Mouse (Mus musculus): ENCODE results near the gene Slc17a7.
A peak's percentile ranks its signal among the peaks of the same experiment; 100 is the strongest.
"Not testable (repeated sequence)": the region's sequence is repeated elsewhere in the genome, so short reads cannot be mapped to it uniquely, and the experiment has no call there.

Slc17a7 gene

DNA sequence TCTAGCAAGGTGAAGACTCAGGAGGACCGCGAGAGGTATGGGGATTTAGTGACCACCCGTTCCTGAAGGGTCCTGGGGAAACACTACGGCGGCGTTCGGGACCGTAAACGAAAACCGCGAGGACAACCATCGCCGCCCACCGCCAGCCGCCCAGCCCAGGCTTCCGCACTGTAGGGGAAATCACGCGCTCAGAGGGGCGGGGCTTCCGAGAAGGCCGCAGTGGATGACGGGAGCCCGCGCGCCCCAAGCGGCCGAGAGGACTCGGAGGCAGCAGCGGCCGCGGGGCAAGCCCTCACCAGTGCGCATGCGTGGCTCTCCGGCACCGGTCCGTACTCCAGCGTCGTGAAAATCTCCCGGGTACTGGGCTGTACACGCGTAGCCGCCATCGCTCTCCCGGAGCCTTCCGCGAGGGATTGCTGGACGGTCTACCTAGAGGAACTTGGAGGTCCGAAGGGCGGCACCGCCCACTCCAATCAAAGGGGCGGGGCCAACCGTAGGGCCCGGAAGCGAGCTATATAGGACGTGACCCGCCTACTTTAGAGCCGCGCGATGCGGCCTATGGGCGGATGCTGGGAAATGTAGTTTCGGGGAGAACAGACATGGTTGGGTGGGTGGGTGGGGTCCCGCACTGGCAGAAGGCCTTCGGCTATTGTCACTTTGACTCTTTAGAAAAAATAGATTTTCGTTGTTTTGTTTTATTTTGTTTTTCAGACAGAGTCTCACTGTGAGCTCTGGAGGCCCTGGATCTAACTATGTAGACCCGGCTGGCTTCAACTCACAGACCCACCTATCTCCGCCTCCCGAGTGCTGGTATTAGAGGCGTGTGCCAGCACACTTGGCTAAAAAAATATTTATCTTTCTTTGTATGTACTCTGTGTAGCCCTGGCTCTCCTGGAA lies 9.4 kb upstream of the Slc17a7 start, which contains the start of the genes Pih1d1 and Aldh16a1:
TSS of gene Pih1d1 (plus strand) at position 208 of the 897 bp plus-strand sequence.
TSS of gene Aldh16a1 (minus strand) at position 489 of the 897 bp plus-strand sequence.
- DNase-seq (ENCODE audit: low spot score in 2 of 2) = peak; percentile 98

DNA sequence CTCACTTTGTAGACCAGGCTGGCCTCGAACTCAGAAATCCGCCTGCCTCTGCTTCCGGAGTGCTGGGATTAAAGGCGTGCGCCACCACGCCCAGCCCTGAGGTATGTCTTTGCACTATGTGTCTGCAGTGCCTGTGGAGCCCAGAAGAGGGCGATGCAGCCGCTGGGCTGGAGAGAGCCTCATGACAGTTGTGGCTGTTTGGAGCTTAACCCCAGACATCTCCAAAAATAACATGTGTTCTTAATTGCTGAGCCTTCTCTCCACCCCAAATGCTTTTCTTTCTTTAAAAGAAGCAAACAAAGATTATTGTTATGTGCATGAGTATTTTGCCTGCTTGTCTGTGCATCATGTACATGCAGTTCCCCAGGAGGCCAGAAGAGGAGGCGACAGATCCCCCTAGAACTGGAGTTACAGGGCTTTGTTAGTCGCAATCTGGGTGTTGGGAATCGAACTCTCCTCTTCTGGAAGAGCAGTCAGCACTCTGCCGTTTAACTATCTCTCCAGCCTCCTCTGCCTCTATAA lies 8.7 kb upstream of the Slc17a7 start:
- peak; percentile 71 to 72 for DNase-seq (ENCODE audit: low spot score in 2 of 2)

DNA sequence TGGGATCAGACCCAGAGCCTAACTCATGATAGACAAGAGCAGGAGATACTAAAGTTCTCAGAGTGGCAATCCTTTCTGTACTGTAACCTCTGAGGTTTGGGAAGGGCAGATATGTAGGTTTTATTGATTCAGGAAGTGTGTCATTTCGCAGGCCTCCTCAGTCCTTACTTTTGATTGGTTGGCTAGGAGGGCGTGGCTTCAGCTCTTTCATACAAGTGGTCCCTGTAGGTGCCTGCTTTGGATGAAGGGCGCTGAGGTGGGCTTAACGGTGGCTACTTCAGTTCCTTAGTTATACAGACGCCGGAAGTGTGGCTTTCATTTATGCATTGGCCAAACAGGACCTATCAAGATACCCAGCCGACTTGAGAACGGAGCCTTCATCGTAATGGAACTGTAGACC lies 8.2 kb upstream of the Slc17a7 start:
- DNase-seq (ENCODE audit: low spot score in 2 of 2) = peak in 1 of 2 experiments; percentile 41

DNA sequence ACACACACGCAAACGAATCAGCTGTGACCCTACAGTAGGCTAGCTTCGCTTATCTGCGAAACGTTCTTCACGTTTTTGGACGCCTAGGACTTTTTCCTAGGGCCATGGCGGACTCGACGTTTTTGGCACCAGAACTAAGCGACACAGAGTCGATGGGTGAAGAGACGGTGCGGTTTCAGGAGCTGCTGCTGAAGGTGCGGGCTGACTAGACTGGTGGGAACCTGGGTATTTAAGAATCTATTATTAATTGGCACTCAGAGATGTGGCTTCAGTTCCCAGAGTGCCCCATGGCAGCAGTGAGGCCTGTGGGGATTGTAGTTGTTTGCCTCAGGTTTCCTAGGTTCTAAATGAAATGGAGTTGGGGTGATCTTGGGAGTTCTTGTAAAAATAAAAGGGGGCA lies 7.5 kb upstream of the Slc17a7 start:
- DNase-seq (ENCODE audit: low spot score in 2 of 2) = no peak

DNA sequence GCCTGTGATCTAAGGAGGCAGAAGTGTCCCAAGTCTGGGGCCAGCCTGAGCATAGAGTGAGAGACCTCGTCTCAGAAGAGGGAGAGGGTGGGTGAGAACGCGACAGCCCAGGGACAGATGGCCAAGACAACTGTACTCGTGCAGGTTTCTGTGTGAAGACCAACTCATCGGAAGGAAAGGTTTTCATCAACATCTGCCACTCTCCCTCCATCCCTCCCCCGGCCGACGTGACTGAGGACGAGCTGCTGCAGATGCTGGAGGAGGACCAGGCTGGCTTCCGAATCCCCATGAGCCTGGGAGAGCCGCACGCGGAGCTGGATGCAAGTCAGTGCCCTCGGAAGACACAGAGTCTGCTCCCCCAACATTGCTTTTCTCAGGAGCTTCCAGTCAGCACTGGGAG lies 6.3 kb upstream of the Slc17a7 start:
- peak in 1 of 2 experiments; percentile 56 for DNase-seq (ENCODE audit: low spot score in 2 of 2)

DNA sequence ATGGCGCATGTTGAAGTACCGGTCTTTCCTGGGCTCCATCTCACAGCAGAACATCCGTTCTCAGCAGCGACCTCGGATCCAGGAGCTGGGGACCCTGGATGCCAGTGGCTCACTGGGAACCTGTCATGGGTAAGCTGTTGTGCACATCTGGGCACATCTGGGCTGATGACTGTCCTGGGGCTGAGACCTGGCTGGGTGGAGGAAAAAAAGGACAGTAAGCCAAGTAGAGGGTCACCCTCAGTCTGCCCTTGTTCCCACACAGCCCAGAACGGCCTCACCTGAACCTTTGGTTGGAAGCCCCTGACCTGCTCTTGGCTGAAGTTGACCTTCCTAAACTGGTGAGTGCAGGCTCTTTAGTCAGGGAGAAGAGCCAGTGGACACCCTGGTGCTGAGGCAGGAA lies 4.8 kb upstream of the Slc17a7 start:
- DNase-seq (ENCODE audit: low spot score in 2 of 2) = peak in 1 of 2 experiments; percentile 32

DNA sequence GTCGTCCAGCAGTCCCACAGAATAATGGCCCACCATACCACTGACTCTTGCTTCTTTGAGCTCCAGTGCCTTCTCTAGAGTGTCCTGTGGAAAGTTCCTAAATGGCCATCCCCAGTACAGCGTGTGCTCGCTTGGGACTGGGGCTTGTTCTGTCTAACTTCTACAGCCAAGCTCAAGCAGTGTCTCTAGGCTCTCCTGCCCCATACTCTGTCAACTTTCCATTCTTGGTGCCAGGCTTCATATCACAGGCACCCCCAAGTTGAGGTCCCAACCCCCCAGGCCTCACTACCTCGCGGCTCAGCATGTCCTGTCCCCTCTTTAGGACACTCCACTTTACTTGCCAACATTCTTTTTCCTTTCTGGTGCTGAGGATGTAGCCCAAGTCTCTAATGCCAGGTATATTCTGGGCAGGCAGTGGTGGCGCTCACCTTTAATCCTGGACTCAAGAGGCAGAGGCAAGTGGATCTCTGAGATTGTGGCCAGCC lies 3.4 kb upstream of the Slc17a7 start:
- DNase-seq (ENCODE audit: low spot score in 2 of 2) = no peak

DNA sequence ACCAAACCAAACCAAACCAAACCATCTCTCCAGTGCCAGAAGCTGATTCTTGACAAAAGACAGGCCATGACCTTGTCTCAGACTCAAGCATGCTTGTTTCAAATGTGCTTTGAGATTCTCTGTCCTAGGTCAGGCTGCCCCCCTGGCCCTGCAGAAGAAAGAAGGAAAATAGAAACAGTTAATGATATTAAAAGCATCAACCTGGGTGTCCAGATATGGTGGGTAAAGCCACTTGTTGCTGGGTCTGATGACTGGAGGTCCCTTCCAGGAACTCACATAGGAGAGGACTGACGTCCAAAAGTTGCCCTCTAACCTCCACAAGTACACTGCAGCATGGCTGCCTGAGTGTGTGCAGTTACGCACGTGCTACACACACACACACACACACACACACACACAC lies 2.9 kb upstream of the Slc17a7 start:
- DNase-seq (ENCODE audit: low spot score in 2 of 2) = no peak

DNA sequence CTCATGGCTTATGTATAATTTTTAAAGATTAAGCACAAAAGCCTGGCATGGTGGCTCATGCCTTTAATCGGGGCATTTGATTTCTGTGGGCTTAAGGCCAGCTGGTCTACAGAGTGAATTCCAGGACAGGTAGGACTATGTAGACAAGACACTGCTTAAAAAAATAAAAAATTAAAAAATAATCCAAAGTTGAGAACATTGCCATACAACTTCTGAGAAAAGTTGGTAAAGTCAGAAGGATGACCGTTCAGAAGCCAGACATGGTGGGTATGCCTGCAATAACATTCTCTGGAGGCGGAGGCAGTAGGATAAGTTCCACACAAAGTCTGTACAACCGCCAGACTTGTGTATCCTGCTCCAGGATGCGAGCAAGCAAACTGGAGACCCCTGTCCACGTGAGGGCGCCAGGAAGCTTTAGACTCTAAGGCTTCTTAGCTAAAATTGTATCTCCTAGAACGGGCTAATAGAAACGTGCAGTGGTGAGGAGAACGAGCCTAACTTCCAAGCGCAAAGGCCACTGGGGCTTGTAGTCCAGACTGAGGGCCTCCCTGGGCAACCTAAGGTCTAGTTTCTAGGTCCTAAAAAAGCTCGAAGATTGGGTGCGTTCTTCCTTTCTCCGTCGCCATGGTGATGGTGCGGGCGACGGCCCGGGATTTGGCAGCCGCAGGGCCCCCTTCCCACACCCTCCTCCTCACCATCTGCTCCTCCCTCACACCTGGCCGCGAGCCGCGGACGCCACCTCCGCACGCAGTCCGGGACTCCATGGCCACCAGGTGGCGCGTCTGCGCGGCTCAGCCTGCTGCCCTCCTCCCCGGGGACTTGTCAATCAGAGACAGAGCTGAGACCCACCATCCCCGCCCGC lies 1.9 kb upstream of the Slc17a7 start:
- peak; percentile 95 to 97 for DNase-seq (ENCODE audit: low spot score in 2 of 2)

DNA sequence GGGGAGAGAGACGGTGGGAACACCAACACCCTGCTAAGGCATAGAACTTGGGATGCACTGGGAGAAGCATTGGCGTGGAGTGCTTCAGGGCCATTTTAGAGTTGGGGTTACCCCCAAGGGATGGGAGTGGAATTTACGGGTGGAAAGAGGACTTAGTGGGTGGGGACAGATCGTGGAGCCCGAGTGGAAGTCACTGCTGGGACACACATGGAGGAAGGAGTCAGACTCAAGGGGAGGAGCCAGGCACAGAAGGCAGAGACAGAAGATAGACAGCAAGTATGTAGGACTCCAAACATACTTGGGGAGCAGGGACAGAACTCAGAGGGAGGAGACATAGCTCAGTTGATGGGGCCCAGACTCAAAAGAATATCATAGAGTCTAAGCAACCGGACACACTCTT lies 1.2 kb upstream of the Slc17a7 start:
- peak in 1 of 2 experiments; percentile 58 for DNase-seq (ENCODE audit: low spot score in 2 of 2)

DNA sequence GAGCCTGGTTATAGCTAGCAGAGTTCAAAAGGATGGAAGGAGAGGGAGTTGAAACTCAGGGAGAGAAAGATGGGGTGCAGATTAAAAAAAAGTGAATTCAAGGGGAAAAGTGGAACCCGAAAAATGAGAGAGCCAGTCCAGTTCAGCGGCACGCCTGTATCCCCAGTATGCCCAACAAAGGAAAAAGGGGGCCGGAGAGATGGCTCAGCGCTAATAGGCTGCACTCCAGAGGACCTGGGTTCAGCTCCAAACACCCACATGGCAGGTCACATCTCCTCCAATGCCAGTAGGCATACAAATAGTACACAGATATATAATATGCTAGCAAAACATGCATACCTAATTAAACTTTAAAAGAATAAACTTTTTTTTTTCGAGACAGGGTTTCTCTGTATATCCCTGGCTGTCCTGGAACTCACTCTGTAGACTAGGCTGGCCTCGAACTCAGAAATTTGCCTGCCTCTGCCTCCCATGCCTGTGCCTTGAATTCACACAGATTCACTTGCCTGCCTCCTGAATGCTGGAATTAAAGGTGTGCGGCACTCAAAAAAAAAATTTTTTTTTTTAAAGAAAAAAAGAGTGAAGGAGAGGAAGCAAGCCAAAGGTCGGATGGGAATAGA lies 643 bp upstream of the Slc17a7 start:
- no peak for DNase-seq (ENCODE audit: low spot score in 2 of 2)

DNA sequence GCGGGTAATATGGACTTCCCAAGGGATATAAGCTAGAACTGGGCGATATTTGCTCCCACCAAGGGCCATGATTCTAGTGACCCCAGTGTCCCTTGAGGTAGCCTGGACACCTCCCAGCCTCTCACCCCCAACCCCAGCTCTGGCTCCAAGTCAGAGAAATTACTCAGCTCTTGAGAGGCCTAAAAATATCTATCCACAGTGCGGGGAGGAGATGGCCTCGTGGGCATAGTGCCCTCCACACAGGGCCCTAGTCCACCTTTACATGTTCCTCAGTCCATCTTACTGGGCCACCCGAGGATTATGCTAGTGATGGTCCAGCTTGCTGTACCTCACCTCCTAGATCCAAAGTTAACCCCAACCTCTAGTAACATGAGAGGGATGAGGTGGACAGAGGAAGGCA lies 1.1 kb downstream of the Slc17a7 start:
- peak in 1 of 2 experiments; percentile 46 for DNase-seq (ENCODE audit: low spot score in 2 of 2)

DNA sequence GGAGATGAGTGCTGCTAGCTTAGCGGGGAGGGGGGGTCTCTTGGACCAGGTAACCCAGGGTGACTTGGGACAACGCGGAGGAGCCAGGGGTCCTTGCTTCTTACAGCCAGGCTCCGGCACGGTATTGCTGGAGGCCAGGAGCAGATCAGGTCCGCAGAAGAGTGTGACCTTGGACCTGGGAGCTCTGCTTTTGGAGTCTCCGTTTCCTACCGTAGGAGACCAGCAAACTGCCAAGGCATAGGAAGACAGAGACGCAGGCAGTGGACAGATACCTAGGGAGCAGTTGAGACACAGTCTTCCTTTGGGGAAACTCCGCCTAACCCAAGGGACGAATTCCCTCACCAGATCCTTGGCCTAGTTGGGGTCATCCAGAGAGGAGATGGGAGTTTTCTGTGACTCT lies 2.0 kb downstream of the Slc17a7 start:
- no peak for DNase-seq (ENCODE audit: low spot score in 2 of 2)

DNA sequence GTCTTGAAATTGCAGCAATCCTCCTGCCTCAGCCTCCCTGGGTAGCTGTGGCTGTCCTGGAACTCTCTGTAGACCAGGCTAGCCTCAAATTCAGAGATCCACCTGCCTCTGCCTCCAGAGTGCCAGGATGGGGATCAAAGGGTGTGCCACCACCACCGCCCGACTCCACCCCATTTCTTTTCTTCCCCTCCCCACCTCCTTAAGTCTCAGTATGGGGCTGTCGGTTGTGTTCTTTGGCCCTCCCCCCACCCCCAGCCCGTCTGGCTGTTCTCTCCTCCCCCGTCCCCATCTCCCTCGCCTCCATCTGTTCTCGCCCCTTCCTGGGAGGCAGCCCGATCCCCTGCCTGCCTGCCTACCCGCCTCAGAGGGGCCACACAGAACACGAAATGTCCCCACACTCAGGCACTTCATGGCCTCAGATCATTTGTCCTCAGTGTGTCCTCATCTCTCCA lies 3.2 kb downstream of the Slc17a7 start:
- DNase-seq (ENCODE audit: low spot score in 2 of 2) = peak in 1 of 2 experiments; percentile 69

DNA sequence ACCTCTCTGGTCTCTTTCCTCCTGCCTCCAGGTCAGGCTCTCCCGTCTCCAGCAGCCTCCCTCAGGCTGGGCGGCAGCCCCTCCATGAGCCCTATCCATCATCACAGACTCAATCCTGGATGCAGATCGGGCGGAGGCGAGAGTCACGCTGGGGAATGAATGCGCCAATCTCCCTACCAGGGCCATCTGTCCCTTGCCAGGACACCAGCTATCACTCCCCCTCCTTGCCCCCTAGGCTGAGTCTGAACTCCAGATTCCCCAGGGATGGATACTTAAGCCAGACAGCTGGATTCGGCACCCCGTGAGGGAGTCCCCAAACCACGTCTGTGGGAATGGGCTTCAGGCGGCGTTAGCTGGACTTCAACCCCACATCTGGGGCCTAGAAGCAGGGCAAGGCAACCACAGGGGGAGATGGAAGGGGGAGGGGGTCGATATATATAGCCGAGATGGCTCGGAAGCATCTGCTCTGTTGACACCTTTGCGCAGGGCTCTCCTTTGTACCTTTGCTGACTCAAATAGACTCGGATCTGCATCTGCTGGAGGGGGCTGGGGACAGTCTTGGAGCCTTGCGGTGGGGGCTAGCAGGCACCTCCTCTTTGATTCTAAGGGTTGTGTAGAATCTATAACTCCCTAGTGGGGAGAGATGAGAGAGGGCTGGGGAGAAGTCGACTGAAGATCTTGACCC lies 4.2 kb downstream of the Slc17a7 start:
- DNase-seq (ENCODE audit: low spot score in 2 of 2) = peak in 1 of 2 experiments; percentile 60

DNA sequence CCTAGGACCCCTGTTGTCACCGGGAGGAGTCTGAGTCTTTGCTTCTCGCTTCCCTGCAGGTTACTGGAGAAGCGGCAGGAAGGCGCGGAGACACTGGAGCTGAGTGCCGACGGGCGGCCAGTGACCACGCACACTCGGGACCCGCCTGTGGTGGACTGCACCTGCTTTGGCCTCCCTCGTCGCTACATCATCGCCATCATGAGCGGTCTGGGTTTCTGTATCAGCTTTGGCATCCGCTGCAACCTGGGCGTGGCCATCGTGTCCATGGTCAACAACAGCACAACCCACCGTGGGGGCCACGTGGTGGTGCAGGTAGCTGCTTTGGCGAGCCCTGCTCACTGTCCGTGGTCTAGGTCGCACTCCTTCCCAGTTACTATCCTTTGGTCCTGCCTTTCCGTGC lies 4.9 kb downstream of the Slc17a7 start:
- no peak for DNase-seq (ENCODE audit: low spot score in 2 of 2)

DNA sequence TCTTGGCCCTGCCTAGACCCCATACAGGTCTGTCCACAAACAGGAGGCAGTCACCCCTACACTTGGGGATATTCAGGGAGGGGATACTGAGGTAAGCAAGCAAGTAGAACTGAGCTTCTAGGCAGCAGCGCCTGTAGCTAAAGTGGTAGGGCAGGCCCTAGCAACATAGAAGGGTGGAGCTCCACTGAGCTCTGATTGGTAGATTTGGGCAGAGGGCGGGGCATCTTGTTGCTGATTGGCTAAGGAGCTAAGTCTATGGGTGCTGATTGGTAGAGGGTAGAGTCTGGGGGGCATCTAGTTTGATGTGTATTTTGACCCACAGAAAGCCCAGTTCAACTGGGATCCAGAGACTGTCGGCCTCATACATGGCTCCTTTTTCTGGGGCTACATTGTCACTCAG lies 5.7 kb downstream of the Slc17a7 start:
- DNase-seq (ENCODE audit: low spot score in 2 of 2) = peak in 1 of 2 experiments; percentile 68

DNA sequence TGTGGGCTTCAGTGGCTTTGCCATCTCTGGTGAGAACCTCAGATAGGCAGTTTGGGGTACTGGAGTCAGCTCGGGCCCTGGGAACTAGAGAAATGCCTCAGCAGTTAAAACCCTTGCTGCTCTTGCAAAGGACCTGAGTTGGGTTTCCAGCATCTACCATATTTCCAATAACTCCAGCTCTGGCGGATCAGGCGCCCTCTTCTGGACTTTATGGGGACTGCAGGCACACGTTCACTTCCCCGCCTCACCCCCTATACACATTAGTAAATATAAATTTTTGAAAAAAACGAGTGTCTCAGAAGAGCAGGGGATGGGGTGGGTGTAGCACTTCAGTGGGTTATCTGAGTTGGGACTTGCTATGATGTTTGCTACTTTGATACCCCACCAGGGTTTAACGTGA lies 9.2 kb downstream of the Slc17a7 start:
- no peak for DNase-seq (ENCODE audit: low spot score in 2 of 2)

DNA sequence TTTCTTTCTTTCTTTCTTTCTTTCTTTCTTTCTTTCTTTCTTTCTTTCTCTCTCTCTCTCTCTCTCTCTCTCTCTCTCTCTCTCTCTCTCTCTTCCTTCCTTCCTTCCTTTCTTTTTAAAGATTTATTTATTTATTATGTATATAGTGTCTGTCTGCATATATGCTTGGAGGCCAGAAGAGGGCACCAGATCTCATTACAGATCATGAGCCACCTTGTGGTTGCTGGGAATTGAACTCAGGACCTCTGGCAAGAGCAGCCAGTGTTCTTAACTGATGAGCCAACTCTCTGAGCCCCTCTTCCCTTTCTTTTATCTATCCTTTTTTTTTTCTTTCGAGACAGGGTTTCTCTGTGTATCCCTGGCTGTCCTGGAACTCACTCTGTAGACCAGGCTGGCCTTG lies 10.0 kb downstream of the Slc17a7 start:
- not testable (repeated sequence) for DNase-seq (ENCODE audit: low spot score in 2 of 2)

DNA sequence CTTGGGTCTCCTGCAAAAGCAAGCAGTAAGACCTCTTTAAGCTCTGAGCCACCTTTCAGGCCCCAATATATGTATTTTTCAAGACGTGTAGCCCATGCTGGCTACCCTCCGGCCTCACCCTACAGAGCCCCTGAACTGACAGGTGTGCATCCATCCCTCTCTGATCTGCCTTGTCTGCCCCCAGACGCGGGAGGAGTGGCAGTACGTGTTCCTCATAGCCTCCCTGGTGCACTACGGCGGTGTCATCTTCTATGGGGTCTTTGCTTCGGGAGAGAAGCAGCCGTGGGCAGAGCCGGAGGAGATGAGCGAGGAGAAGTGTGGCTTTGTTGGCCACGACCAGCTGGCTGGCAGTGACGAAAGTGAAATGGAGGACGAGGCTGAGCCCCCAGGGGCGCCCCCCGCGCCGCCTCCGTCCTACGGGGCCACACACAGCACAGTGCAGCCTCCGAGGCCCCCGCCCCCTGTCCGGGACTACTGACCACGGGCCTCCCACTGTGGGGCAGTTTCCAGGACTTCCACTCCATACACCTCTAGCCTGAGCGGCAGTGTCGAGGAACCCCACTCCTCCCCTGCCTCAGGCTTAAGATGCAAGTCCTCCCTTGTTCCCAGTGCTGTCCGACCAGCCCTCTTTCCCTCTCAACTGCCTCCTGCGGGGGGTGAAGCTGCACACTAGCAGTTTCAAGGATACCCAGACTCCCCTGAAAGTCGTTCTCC lies 11.0 kb downstream of the Slc17a7 start:
- peak in 1 of 2 experiments; percentile 40 for DNase-seq (ENCODE audit: low spot score in 2 of 2)
